Mouse (Mus musculus) lung, adult 2 months (tissue): ENCODE results near the gene Lipm. TPM values are rescaled to one million over a fixed set of nuclear protein-coding genes. Genes with fewer than 3 reads are reported as not detected.

Source experiments
- DNase-seq: peaks from one replicate; pipeline ENCODE4 v3.0.0; 2022
- H3K4me1 ChIP-seq: fragments of 200-500 bp; 2 replicates; pipeline ENCODE4 v1.6.1; 2011; ENCODE audit warnings: low read length; ENCODE audit not compliant: control insufficient read depth, insufficient read depth
- H3K4me3 ChIP-seq: fragments of 200-500 bp; replicated peaks from 2 replicates; pipeline ENCODE3; 2011; ENCODE audit warnings: low read depth, mild to moderate bottlenecking, control low read depth, low read length; ENCODE audit errors: extremely low read depth
- CTCF ChIP-seq: fragments of 200-500 bp; IDR thresholded peaks from 2 replicates; pipeline ENCODE4 v1.5.1; 2011; ENCODE audit warnings: mild to moderate bottlenecking, low read length, control low read depth; ENCODE audit not compliant: insufficient read depth
- POLR2A ChIP-seq: fragments of 200-500 bp; IDR thresholded peaks from 2 replicates; pipeline ENCODE4 v1.6.1; 2011; ENCODE audit warnings: low read depth, mild to moderate bottlenecking, control low read depth, low read length, borderline replicate concordance; ENCODE audit errors: extremely low read depth
- WGBS: fragments of 180-500 bp; shearing (Covaris S2); methylation state at CpG from one replicate; pipeline ENCODE4 v1.1.7; 2018; 5-methylcytosine and 5-hydroxymethylcytosine counted together
- polyA plus RNA-seq: library from polyadenylated mRNA; depleted of rRNA; stranded (reverse); fragments of >200 nt; gene quantifications from 2 replicates; pipeline ENCODE4 v1.2.3, GENCODE M21; 2012

Gene Lipm
- polyA plus RNA-seq, 1 experiment = 1.6 TPM

DNA sequence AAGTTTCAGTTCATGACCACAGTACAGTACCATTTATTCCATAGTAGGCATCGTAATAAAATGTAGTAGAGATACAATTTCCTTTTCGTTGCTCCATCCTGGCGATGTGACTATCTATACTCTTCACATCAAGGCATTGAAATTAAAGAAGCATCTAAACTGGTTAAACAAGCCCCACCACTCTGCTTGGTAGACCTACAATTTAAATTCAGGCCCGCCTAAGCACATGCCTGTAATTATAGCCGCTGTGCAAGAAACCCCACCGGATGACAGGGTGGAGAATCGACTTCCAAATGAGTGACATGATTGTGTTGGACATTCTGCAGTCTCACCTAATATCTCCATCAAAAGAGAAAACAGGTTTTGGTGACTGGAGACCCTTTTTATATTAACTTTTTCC is 1.2 kb downstream of the Lipm start:
- DNase-seq = no peak
- Histone ChIP-seq H3K4me3 (no peak overlapping the region), H3K4me1 (no peaks in the 10 kb centered on the region)
- WGBS = 87% methylated on average over 7 of the region's 7 CpGs
- no peak for TF ChIP-seq CTCF
- TF ChIP-seq POLR2A = no peak

DNA sequence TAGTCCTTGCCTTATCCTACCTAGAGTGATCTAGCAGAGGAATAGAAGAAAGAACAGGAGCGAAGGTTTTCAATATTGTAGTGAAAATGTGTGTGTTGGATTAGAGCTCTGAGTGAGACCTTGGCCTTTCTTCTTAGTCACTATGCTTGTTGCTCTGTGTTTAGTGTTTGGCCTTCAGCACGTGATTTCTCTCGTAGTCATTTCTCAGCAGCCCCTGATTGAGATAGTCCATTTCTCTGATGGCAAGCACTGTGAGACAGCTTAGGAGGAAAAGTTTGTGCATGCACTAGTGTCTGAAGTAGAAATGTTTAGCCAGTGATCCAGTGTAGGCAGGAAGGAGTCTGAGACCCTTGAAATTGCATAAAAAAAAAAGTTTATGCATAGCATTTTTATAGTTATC is 4.1 kb downstream of the Lipm start:
- Histone ChIP-seq H3K4me1 (no peaks in the 10 kb centered on the region), H3K4me3 (no peak overlapping the region)
- DNase-seq = no peak
- WGBS = 90% methylated on average over 3 of the region's 3 CpGs
- no peak for TF ChIP-seq POLR2A
- TF ChIP-seq CTCF = no peak

DNA sequence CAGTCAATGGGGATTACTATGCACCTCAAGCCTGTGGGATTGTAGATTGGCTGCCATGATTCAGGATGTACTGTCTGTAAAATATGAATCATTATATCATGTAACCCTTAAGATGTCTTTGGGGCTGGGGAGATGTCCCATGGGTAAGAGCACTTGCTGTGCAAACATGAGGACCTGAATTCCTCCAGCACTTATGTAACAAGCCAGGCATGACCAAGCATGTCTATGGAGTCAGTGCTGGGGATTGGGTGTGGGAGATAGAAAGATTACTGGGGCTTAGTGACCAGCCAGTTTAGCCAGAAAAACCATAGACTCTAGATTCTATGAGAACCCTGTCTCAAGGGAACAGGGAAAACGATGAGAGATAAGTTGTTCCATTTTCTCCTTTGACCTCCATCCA is 18.4 kb downstream of the Lipm start:
- WGBS = 89% methylated on average over 1 of the region's 1 CpGs
- no peak overlapping the region for H3K4me3 ChIP-seq
- no peak for DNase-seq
- TF ChIP-seq CTCF = no peak
- no peak for TF ChIP-seq POLR2A
- H3K4me1 ChIP-seq = no peaks in the 10 kb centered on the region

DNA sequence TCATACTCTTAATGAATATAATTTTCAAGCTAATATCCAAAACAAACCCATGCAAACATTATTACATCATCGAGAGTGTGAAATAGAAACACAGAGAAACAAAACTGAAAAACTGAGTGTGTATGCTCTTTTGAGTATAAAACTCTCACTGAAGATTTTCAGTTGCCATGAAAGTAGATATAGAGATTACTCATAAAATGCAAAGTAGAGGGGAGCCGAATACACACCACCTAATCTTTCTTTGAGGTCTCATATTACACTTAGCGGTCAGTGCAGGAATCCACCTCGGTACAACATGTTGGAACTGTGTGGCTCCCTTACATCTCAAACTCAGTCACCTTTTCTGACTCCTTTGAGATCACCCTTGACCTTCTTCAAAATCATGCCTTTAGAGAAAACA is 18.9 kb downstream of the Lipm start:
- Histone ChIP-seq H3K4me3 (no peak overlapping the region), H3K4me1 (no peaks in the 10 kb centered on the region)
- no peak for TF ChIP-seq CTCF
- TF ChIP-seq POLR2A = no peak
- WGBS = 61% methylated on average over 4 of the region's 4 CpGs
- DNase-seq = no peak

DNA sequence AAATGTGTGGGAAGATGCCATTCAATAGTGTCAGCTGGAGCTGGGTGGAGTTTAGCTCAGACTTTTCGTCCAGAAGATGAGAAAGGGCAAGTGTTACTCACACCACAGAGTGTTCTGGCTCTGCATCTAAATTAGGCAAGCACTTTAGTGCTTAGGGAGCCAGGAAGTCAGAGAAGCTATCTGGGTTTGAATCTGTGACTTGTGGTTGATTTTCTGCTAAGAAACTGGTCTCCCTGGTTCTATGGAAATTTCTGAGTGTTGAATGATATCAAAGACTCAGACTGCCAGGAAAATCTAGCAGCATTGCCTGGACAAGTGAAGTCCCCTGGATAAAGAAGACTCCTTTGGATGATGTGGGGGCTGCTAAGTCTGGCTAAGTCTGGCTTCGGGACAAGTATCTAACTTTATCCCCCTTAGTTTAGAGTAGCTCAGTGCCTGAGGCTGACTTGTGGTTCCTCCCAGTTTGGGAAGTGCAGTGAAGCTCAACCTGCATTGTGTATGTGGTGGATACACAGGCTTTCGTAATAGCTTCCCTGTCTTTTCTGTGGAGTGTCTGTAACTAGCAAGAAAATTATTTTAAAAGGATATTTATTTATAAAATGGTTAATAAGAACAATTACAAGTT is 19.5 kb downstream of the Lipm start:
- TF ChIP-seq CTCF = no peak
- TF ChIP-seq POLR2A = no peak
- DNase-seq = no peak
- H3K4me1 ChIP-seq = no peaks in the 10 kb centered on the region
- no peak overlapping the region for H3K4me3 ChIP-seq
- WGBS = 55% methylated on average over 3 of the region's 3 CpGs

DNA sequence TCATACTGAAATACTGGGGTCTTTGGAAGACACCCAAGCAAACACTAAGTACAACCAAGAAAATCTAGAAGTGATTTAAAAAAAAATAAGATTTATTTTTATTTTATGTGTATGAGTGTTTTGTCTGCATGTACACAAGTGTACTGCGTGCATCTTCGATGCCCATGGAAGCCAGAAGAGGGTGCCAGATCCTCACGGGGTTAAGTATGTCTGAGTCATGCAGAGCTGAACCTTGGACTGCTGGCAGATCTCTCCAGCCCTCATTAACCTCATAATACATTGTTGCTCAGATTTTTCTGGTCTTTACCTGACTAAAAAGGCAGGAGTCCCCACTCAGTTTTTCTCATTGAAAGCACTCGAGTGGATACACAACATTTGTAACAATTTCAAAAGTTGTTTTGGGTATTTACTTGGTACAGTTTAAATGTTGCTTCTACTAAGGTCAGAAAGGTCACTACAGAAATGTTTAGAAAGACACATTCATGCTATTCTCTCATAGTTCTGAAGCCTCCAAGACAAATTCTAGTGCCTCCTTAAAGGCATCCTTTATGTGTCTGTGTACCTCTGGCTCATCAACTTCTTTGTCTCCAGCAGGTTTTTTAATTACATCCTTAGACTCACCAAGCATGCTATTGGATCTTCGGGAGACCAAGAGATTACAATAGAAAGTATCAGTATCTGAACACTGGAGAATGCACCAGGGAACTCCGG is 38.1 kb downstream of the Lipm start:
- Histone ChIP-seq H3K4me1 (no peaks in the 10 kb centered on the region), H3K4me3 (no peak overlapping the region)
- no peak for DNase-seq
- TF ChIP-seq POLR2A (no peak), CTCF (no peak)
- WGBS = 81% methylated on average over 6 of the region's 6 CpGs

DNA sequence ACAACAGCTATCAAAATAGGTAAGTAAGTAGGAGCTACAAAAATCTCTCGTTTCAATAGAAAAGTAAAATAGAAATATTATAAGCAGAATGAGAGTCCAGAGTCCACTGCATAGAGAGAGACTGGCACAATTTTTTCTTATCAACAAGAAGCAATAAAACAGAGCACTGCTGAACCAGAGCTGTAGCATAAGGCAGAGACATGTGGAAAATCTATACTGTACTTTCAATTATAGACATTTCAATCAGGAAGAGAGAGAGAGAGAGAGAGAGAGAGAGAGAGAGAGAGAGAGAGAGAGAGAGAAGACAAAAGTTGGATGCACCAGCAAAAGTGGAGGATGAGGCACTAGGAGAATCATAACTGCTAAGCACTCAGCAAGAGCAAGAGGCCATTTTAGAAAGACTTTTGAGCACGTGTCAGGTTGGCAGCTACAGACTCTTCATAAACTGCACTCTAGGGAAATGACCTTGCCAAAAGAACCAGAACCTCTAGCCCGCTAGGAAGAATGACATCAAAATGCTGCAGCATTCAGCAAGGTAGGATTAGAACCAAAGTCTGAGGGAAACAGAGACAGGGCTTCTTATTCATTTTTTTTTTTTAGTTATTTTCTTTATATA is 38.8 kb downstream of the Lipm start:
- no peak for DNase-seq
- Histone ChIP-seq H3K4me1 (no peaks in the 10 kb centered on the region), H3K4me3 (no peak overlapping the region)
- whole genome bisulfite sequencing = 78% methylated on average over 3 of the region's 3 CpGs
- TF ChIP-seq POLR2A = no peak
- TF ChIP-seq CTCF = no peak

DNA sequence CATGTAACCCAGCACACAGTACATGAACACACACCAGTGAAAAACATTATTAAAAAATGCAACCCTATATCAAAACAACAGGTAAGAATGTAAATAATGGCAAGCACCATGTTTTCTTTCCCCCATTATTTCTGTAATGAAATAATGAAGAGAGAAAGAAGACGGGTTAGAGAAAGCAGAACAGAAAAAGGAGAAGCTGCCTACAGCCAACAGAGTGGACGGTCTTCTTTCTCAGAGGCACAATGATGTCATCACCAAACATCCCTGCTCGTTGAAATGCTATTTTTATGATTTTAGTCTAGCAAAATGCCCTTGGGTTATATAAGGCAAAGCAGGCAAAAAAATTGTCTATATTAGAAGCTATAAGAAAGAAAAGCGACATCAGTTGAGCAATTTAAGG is 47.7 kb downstream of the Lipm start:
- no peak overlapping the region for H3K4me3 ChIP-seq
- no peaks in the 10 kb centered on the region; the same call in 1 of the 2 replicates for H3K4me1 ChIP-seq
- no peak for TF ChIP-seq CTCF
- WGBS = 59% methylated on average over 4 of the region's 4 CpGs
- DNase-seq = no peak

DNA sequence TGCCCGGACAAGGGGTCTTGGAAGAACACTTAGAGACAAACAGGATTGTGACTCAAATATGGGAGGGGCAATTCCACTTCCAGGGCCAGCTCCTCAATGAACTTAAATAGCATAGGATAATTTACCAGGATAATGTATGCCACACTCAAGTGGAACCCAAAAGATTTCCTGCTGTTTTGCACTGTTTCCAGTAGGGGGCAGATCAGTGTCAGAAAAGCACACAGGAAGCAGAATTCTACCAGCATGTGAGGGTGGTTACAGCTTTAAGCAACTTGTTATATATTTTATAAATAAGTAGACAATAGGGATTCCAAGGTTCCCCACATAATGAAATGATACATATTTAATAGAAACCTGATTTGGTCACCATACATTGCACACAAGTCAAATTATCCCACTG is 51.2 kb downstream of the Lipm start:
- Histone ChIP-seq H3K4me1 (no peaks in the 10 kb centered on the region; the same call in 1 of the 2 replicates), H3K4me3 (no peak overlapping the region)
- 56% methylated on average over 1 of the region's 1 CpGs for WGBS
- DNase-seq = no peak
- TF ChIP-seq CTCF = no peak
- TF ChIP-seq POLR2A = no peak
